Mouse (Mus musculus) monocyte, adult 5-6 weeks (primary cell): Measurements from ENCODE around the gene Mdm2. TPM values are rescaled to one million over a fixed set of nuclear protein-coding genes. Genes with fewer than 3 reads are reported as not detected.
A peak's percentile ranks its signal among the peaks of the same experiment; 100 is the strongest.
"Not testable (repeated sequence)": the region's sequence is repeated elsewhere in the genome, so short reads cannot be mapped to it uniquely, and the experiment has no call there.

Source experiments
- ATAC-seq: fragments of 153-309, 156-312 bp; replicated peaks from 2 replicates; pipeline ENCODE4 v1.8.0; 2017; ENCODE audit warnings: mild to moderate bottlenecking; ENCODE audit not compliant: low TSS enrichment, insufficient number of reproducible peaks, severe bottlenecking, poor library complexity, low FRiP score
- total RNA-seq: library from RNA; stranded (forward); fragments of 200-1000, 200-491, 200-594 nt; gene quantifications from 3 replicates; pipeline ENCODE4 v1.2.3, GENCODE M21; 2017

Gene Mdm2
- total RNA-seq, 1 experiment from 2014 or later: 175 TPM

DNA sequence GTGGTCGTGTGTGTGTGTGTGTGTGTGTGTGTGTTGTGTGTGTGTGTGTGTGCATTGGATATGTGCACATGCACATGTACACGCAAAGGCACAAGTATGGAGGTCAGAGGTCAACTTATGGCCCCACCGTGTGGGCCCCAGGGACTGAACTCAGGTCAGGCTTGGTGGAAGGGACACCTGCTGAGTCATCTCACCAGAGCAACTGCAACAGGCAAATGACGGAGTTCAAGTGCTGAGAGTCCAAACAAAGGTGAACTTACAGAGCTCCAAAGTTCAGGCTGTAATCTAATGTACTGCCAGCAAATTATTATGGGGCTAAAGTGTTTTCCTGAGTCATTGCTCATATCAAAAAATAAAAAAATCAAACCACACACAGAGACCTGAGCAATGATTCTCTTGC is 26.5 kb upstream of the Mdm2 start:
- no peak for ATAC-seq

DNA sequence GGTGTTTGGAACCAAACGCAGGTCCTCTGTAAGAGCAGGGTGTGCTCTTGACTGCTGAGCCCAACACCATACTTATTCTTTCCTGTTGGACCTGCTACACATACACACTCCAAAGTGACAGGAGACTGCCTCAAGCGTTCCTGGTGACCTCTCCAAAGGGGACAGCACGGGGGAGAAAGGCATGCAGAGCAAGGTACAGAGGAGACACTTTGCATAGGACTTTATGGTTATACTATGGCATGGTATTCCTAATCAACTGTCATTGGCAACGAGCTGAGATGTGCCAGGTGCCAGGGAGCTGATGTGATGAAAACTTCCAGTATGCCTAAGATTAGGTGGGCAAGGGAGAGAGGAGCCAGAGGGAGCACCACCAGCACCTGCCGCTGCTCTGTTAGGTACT is 26.0 kb upstream of the Mdm2 start:
- ATAC-seq: no peak

DNA sequence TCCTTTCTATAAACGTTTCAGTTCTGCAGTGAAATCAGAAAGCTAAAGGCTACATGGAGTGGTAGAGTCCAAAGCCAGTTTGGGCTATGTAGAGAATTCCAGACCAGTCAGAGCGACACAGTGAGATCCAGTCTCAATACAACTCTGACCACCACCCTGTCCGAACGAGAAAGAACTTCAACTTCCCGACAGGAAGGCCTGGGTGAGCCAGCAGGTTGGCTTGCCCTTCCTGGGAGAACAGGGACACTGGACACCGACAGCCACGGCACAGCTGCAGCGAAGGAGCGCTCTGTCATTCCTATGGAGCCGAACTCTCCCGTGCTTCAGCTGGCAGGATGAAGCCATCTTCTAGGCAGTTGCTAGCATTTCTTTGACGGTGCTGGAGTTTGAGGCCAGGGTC is 24.8 kb upstream of the Mdm2 start:
- ATAC-seq: not testable (repeated sequence)

DNA sequence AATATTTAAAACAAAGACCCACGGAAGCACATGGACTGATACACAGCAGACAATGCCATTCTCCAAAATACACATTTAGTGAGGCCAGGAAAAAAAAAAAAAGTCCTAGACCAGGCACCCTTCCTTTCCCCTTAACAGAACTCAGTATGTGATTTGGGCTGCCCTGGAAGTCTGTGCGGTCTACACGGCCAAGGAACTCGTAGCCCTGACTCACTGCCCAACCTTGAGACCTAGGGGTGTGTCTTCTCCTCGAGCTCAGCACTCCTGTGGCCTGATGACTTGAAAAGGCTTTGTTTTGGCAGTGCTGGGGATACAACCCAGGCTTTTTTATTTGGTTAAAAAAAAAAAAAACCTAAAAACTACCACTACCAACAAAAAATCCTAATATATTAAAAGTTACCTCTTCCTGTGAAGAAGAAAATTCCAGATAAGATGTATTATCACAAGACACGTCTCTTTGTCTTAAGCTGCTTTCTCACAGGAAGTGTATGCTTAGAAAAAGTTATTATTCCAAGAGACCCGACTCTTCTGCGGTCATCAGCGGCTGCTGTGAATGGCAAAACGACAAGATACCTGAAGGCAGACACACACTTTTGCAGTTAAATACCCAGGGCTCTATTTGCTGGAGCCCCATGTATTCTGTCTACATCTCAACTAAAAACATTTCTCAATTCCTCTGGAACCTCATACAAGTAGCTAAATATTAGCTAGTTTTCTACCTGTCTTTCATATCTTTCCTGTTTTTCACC is 23.7 kb upstream of the Mdm2 start:
- ATAC-seq: not testable (repeated sequence)

DNA sequence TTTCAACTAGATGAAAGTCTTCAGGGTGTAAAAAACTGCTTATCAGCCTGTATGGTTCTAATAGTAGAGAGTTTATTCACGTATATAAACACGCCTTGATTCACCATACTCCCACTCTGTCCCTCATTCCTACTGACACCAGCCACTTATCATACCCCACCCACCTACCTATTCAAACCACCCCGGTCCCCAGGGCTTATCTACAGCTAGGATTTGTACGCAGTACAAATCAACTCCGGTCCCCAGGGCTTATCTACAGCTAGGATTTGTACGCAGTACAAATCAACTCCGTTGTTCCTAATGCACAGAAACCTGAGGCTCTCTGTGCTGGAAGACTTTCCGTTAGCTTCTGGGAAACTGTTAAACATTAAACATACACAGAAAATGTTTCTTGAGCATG is 23.1 kb upstream of the Mdm2 start:
- ATAC-seq: not testable (repeated sequence)

DNA sequence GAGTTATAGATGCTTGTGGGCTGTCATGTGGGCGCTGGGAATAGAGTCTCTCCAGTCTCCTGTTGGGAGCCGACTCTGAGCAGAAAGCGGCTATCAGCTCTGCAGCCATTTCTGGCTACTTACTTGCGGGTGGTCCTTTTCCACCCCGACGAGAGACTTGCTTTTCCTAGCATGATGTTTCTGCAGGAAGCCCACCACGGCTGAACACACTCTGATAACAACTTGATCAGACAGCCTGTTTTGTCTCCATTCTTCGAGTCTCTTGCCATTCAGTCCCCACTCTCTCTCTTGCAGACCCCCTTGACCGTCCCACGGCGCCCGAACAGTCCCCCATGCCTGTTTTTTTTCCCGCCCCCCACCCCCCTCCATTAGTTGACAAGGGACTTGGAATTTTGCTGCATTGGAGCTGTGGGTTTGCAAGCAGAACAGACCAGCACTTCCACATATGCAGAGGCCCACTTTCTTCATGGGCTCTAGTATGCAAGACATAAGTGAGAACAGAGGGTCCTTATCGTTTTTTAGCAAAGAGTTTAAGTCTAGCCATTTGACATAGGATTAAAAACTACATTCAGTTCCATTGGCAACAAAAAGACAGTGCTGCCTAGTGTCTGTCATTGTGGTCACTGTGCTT is 22.5 kb upstream of the Mdm2 start:
- no peak for ATAC-seq

DNA sequence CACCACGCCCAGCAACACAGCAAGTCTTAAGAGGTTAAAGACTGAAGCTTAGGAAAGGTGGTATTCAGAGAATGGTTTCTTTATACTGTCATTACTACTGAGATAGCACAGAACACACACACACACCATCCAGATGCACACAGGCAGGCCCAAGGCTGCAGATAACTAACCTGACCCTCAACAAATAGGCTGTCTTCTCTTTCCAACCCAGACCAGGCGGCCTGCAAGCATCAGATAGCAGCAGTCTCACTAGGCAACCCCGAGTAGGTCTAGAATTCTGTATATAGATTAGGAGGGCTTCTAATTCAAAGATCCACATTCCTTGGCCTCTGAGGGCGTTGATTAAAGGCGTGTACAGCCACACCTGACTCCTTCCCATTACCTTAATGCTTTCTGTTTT is 21.6 kb upstream of the Mdm2 start:
- no peak for ATAC-seq

DNA sequence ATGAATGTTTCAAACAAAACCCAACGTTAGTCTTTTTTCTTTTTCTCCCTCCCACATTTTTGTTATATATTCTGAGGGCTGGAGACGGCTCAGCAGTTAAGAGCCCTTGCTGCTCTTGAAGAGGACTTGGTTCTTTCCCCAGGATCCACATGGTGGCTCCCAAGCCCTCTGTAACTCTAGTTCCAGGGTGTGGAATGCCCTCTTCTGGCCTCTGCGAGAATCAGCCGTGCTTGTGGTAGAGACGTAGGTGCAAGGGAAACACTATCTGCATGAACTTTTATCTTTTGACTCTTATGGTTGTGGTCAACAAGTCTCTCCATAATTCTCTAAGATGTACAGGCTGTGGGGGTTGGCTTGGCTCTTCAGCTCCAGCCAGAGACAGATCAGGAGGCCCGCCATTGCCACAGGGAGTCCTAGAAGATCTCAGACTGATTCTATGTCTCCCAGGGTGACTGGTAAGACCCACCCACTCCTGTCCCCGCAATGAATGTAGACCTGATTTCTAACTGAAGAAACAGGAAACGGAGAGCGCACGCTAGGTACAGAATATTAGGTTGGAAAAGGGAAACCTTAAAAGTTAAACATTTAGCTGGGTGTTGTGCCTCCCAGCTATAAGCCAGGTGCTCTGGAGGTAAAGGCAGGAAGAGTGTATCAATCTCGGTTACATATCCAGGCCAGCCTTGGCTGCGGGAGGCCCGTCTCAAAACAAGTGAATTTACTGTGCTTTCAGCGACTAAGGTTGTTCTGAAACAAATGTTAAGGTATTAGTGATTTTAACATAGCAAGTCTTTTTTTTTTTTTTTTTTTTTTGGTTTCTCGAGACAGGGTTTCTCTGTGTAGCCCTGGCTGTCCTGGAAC is 20.9 kb upstream of the Mdm2 start:
- peak; percentile 68 for ATAC-seq

DNA sequence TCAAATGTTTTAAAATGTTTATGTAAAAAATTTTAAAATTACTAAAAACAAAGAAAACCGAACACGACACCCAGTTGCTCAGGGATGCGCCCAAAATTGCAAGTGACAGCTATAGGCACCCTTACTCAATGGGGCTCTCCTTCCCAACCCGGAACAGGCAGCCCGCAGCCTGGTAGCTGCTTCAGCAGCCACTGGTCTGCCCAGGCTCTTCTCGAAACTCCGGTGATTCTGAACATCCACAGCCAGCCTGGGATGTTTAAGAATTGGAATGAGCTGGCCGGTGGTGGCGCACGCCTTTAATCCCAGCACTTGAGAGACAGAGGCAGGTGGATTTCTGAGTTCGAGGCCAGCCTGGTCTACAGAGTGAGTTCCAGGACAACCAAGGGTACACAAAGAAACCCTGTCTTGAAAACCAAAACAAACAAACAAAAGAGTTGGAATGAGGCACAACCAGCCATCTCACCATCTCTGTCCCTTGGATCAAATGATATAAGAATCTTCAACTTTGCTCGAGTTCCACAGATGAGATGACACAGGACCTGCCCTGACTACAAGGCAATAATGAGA is 20.2 kb upstream of the Mdm2 start:
- ATAC-seq: no peak

DNA sequence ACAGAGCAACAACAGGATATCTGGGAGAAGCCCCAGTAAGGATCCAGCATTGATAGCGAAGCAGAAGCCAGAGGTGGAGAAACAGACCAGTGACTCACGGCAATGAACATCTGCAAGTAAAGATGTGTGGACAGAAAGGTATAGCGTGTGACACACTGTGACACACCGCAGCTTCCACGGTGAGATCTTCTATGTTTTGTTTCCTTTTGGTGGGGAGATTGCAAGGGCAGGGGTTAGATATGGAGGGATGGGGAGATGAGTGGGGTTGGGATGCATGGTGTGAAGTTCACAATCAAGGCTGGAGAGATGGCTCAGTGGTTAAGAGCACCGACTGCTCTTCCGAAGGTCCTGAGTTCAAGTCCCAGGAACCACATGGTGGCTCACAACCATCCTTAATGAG is 19.6 kb upstream of the Mdm2 start:
- no peak for ATAC-seq

DNA sequence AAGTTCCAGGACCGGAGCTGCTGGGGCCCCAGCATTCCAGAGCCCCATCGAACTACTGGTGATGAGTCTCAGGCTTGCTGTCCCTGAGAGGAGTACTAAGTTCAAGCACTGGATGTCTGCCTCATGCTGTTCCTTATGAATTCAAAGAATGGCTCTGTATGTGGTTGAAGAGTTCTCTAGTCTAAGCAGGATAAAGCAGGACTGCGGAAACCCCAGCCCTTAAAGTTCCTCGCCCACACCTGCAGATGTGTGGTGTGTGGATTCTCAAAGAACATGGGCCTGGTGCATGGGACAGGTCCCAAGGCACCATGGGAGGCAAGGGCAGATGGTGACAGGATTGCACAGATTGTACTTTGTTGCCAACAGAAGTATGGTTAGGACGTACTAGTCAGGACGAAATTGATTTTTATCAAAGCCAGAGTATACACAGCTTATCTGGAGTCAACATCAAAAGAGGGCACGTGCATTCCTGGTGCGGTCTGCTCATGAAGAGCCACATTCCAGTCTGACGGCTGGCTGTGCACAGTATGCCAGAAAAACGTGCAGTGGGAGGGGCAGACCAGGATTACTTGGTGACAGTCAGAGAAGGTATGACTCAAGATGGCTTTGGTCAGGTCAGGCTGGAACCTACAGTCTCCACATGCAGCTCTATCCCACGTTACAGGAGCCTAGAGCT is 18.7 kb upstream of the Mdm2 start:
- ATAC-seq: no peak

DNA sequence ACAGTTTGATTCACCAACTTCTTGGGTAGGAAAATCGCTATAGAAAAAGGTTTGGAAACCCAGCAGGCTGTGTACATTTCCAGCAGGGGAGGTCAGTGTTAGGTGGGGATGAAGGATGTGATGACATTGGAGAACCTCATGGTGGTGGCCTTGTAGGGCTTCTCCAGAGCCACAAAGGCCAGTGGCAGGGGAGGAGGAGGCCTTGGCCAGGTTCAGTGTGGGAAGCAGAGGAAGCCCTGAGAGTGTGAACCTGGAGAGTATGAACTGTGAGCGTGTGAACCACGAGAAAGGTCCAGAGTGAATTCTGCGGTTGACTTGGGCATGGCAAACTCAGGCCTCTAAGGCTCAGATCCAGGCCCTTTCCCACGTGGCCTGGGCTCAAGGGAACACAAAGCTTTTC is 18.0 kb upstream of the Mdm2 start:
- no peak for ATAC-seq

DNA sequence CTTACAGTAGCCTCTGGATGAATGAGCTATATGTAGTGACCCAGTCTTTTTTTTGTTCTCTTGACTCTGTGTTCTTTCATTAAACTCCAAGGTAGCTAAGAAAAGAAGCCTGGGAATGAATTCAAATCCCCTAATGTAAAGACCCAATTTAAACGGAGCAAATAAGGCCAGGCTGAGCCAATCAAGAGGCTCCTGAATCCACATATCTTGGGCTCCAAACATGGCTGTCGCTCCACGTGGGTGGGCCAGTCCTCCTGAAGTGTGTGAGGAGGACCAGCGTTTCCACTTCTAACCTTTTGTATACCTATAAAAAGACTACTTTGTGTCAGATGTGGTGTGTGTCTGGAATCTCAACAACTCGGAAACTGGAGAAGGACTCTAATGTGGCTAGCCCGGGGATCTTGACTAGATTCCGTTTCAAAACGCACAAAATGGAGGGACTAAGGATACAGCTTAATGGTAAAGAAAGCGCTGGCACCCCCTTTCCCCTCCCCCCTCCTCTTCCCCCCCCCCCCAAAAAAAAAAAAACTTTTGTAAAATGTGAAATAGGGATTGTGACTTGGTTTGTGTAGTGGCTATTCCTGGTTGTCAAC is 17.1 kb upstream of the Mdm2 start:
- ATAC-seq: no peak

DNA sequence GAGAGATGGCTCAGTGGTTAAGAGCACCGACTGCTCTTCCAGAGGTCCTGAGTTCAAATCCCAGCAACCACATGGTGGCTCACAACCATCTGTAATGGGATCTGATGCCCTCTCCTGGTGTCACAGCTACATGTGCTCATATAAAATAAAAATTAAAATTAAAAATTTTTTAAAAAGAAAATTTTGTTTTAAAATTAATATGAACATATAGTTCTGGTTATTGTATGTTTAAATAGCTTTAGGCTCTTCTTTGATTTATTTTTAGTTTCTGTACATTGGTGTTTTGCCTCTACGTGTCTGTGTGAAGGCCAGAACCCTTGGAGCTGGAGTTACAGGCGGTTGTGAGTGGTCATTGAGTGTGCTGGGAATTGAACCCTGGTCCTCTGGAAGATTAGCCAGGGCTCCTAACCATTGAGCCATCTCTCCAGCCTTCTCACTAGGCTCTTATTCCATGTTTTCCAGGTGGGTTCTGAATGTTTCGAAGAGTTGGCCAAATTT is 16.4 kb upstream of the Mdm2 start:
- no peak for ATAC-seq

DNA sequence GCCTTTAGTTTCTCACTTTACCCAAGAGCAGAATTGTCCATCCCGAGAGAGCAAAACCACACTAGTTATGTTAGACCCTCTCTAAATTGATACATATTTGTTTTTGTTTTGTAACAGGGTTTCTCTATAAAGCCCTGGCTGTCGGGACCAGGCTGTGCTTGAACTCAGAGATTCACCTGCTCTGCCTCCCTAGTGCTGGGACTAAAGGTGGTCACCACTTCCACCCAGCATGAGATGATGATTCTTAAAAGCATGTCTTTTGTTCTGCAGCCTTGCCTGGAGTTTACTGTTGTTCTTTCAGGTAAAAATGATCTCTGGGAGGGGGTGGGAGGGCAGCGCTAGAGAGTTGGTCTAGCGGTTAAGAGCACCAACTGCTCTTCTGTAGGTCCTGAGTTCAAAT is 15.8 kb upstream of the Mdm2 start:
- ATAC-seq: no peak

DNA sequence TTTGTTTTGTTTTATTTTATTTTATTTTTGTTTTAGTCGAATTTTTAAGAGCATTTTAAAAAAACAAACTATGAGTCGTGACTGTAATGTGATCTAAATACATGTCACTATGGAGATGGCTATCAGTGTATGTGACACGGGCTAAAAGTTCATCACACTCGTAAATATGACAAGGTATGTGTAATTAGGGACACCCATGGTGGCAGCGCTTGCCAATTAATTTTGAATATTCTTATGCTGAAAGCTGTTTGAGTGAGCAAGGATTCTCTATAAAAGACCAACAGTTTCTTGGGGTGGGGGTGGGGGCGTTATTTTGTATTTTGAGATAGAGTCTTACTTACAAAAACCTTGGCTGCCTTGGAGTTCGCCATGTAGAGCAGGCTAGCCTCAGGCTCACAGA is 15.1 kb upstream of the Mdm2 start:
- ATAC-seq: no peak

DNA sequence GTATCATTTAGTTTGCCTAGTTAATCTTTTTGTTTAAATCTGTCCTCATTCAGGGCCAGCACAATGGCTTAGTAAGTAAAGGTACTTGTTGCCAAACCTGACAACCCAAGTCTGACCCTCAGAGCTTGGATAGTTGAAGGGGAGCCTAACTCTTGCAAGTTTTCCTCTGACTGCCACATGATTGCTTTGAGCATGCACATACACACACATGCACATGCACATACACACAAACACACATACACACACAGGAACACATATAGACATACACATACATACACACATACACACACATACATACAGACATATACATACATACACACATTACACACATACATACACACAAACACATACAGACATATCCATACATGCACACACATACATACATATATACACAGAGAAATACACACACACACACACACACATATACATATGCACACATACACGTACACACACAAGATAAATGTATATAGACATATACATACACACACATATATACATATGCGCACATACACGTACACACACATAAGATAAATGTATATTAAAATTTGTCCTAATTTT is 14.3 kb upstream of the Mdm2 start:
- no peak for ATAC-seq

DNA sequence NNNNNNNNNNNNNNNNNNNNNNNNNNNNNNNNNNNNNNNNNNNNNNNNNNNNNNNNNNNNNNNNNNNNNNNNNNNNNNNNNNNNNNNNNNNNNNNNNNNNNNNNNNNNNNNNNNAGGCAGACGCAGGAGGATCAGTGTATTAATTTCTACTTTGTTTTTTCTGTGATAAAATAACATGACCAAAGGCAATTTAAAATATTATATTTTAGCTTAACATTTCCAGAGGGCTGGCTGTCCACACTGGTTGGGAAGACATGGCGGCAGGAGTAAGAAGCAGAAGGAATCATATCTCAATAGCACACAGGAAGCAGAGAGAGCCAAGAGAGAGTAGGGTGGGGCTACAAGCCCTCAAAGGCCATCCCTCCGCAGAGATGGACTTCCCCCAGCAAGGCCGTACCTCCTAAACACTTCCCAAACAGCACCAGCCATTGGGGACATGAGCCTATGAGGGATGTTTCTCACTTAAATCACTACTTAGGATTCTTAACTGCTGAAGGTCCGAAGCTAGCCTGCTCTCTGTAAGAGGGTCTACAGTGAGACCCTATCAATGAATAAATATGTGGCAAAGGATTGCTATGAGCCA is 13.7 kb upstream of the Mdm2 start:
- peak; percentile 57; the same call in 1 of the 2 replicates for ATAC-seq
